Mouse (Mus musculus) intestine, embryonic 15.5 days (tissue): ENCODE results near the gene Ubxn4. TPM values are rescaled to one million over a fixed set of nuclear protein-coding genes. Genes with fewer than 3 reads are reported as not detected.
"Not testable (repeated sequence)": the region's sequence is repeated elsewhere in the genome, so short reads cannot be mapped to it uniquely, and the experiment has no call there.

Source experiments
- ATAC-seq: fragments of 200-750 bp; cut with Nextera tagmentation; 2 replicates; pipeline ENCODE4 v1.8.0; 2017; ENCODE audit warnings: moderate TSS enrichment, moderate library complexity
- H3K27ac ChIP-seq: fragments of 300-500 bp; sonication (generic); 2 replicates; pipeline ENCODE4 v1.5.1; 2015; ENCODE audit warnings: mild to moderate bottlenecking, inconsistent platforms
- H3K27me3 ChIP-seq: fragments of 300-500 bp; sonication (generic); replicated peaks from 2 replicates; pipeline ENCODE4 v1.6.1; 2015; ENCODE audit warnings: inconsistent platforms
- H3K36me3 ChIP-seq: fragments of 300-500 bp; sonication (generic); 2 replicates; pipeline ENCODE4 v1.6.1; 2015; ENCODE audit warnings: inconsistent platforms
- H3K4me1 ChIP-seq: fragments of 300-500 bp; sonication (generic); replicated peaks from 2 replicates; pipeline ENCODE4 v1.6.1; 2015; ENCODE audit warnings: inconsistent platforms
- H3K4me2 ChIP-seq: fragments of 300-500 bp; sonication (generic); replicated peaks from 2 replicates; pipeline ENCODE4 v1.6.1; 2015; ENCODE audit warnings: mild to moderate bottlenecking, inconsistent platforms
- H3K4me3 ChIP-seq: fragments of 300-500 bp; sonication (generic); replicated peaks from 2 replicates; pipeline ENCODE4 v1.5.1; 2015; ENCODE audit warnings: inconsistent platforms
- H3K9ac ChIP-seq: fragments of 300-500 bp; sonication (generic); 2 replicates; pipeline ENCODE4 v1.6.1; 2015; ENCODE audit warnings: inconsistent platforms
- H3K9me3 ChIP-seq: fragments of 300-500 bp; sonication (generic); 2 replicates; pipeline ENCODE4 v1.6.1; 2016; ENCODE audit warnings: inconsistent platforms
- WGBS: fragments of 180-500 bp; shearing (Covaris S2); methylation state at CpG from one replicate; pipeline ENCODE4 v1.1.7; 2015; 5-methylcytosine and 5-hydroxymethylcytosine counted together
- polyA plus RNA-seq: library from polyadenylated mRNA; unstranded; fragments of >200 nt; fragmentation: Nextera tagmentation; extraction: Ambion mirVana; gene quantifications from 2 replicates; pipeline ENCODE4 v1.2.1, GENCODE M21; 2015

Gene Ubxn4
- polyA plus RNA-seq, result 80.0 and 89.9 TPM in 2 replicates

GRCm38 (mm10) chr1:128243627-128243995 lies at the start of gene Ubxn4:
Gene Ubxn4 (plus strand): TSS chr1:128243964.
- H3K27me3 ChIP-seq, result no peaks in the 10 kb centered on the region
- H3K9me3 ChIP-seq, result no peaks in the 10 kb centered on the region

GRCm38 (mm10) chr1:128194011-128194410 lies 49.8 kb upstream of the Ubxn4 start:
- H3K36me3 ChIP-seq, result 0 out of 2 replicates have a peak, but pooled peaks cover 3% of the 10 kb centered on the region
- WGBS, result 43% methylated on average over 2 of the region's 2 CpGs
- no peak overlapping the region for H3K9ac ChIP-seq
- H3K4me3 ChIP-seq, result no peak overlapping the region
- no peaks in the 10 kb centered on the region for H3K4me1 ChIP-seq
- no peak for ATAC-seq
- H3K27me3 ChIP-seq, result no peaks in the 10 kb centered on the region
- H3K9me3 ChIP-seq, result no peaks in the 10 kb centered on the region
- no peak overlapping the region for H3K4me2 ChIP-seq
- H3K27ac ChIP-seq, result no peak overlapping the region

More at GRCm38 (mm10) chr1:128243627-128243995, at the start of gene Ubxn4:
- H3K27ac ChIP-seq, result peak within 1 kb of the TSS; percentile 86
- no peaks in the 10 kb centered on the region for H3K4me1 ChIP-seq
- ATAC-seq, result peak; percentile 39
- H3K36me3 ChIP-seq, result no peaks in the 10 kb centered on the region
- H3K4me2 ChIP-seq, result peak within 1 kb of the TSS; percentile 84
- peak within 1 kb of the TSS; percentile 78 for H3K4me3 ChIP-seq
- WGBS, result 7% methylated on average over 10 of the region's 10 CpGs
- H3K9ac ChIP-seq, result peak within 1 kb of the TSS; percentile 84

- WGBS, result 94% methylated on average over 1 of the region's 1 CpGs
- no peak overlapping the region for H3K27ac ChIP-seq
- H3K36me3 ChIP-seq, result 0 out of 2 replicates have a peak, but pooled peaks cover 3% of the 10 kb centered on the region
- H3K4me1 ChIP-seq, result no peaks in the 10 kb centered on the region
- H3K4me3 ChIP-seq, result no peak overlapping the region
- no peaks in the 10 kb centered on the region for H3K27me3 ChIP-seq
- no peak overlapping the region for H3K9ac ChIP-seq
- ATAC-seq, result no peak
- no peak overlapping the region for H3K4me2 ChIP-seq
- no peaks in the 10 kb centered on the region for H3K9me3 ChIP-seq
These were observed 46.4 kb upstream of the Ubxn4 start for GRCm38 (mm10) chr1:128197353-128197752.

- no peaks in the 10 kb centered on the region for H3K4me1 ChIP-seq
- no peak overlapping the region for H3K27ac ChIP-seq
- H3K4me3 ChIP-seq, result no peak overlapping the region
- WGBS, result 73% methylated on average over 5 of the region's 5 CpGs
- no peak overlapping the region for H3K9ac ChIP-seq
- H3K4me2 ChIP-seq, result no peak overlapping the region
- H3K9me3 ChIP-seq, result no peaks in the 10 kb centered on the region
- ATAC-seq, result no peak
- no peaks in the 10 kb centered on the region for H3K27me3 ChIP-seq
- peaks cover 5% of the 10 kb centered on the region; the same call in 1 of the 2 replicates for H3K36me3 ChIP-seq
These were observed 30.5 kb upstream of the Ubxn4 start for GRCm38 (mm10) chr1:128213261-128213660.

- no peak overlapping the region for H3K4me3 ChIP-seq
- H3K4me2 ChIP-seq, result no peak overlapping the region
- ATAC-seq, result no peak
- 93% methylated on average over 2 of the region's 2 CpGs for WGBS
- H3K9me3 ChIP-seq, result no peaks in the 10 kb centered on the region
- H3K4me1 ChIP-seq, result no peaks in the 10 kb centered on the region
- H3K27ac ChIP-seq, result no peak overlapping the region
- H3K36me3 ChIP-seq, result 0 out of 2 replicates have a peak, but pooled peaks cover 2% of the 10 kb centered on the region
- H3K9ac ChIP-seq, result no peak overlapping the region
- H3K27me3 ChIP-seq, result no peaks in the 10 kb centered on the region
These were observed 21.9 kb upstream of the Ubxn4 start for GRCm38 (mm10) chr1:128221886-128222285.

- Histone ChIP-seq H3K4me3 (no peak overlapping the region), H3K27ac (no peak overlapping the region), H3K9ac (no peak overlapping the region), H3K27me3 (no peaks in the 10 kb centered on the region), H3K9me3 (no peaks in the 10 kb centered on the region), H3K4me1 (no peaks in the 10 kb centered on the region), H3K4me2 (no peak overlapping the region), H3K36me3 (0 out of 2 replicates have a peak, but pooled peaks cover 2% of the 10 kb centered on the region)
- WGBS, result 74% methylated on average over 1 of the region's 1 CpGs
- no peak for ATAC-seq
These were observed 20.5 kb upstream of the Ubxn4 start for GRCm38 (mm10) chr1:128223304-128223703.

- peaks cover 9% of the 10 kb centered on the region; the same call in 1 of the 2 replicates for H3K36me3 ChIP-seq
- H3K4me1 ChIP-seq, result no peaks in the 10 kb centered on the region
- H3K27me3 ChIP-seq, result no peaks in the 10 kb centered on the region
- no peak overlapping the region for H3K4me2 ChIP-seq
- no peak for ATAC-seq
- no peak overlapping the region for H3K27ac ChIP-seq
- no peak overlapping the region for H3K4me3 ChIP-seq
- no peak overlapping the region for H3K9ac ChIP-seq
- WGBS, result 93% methylated on average over 4 of the region's 4 CpGs
- H3K9me3 ChIP-seq, result no peaks in the 10 kb centered on the region
These were observed 8.6 kb upstream of the Ubxn4 start for GRCm38 (mm10) chr1:128235181-128235580.

GRCm38 (mm10) chr1:128243996-128244726 lies 397 bp downstream of the Ubxn4 start:
- WGBS, result under 1% methylated on average over 70 of the region's 71 CpGs
- peak; percentile 97 for ATAC-seq

GRCm38 (mm10) chr1:128244727-128245355 lies 1.1 kb downstream of the Ubxn4 start:
- H3K4me1 ChIP-seq, result no peaks in the 10 kb centered on the region
- peak overlapping the region; percentile 84 for H3K9ac ChIP-seq
- no peaks in the 10 kb centered on the region for H3K9me3 ChIP-seq
- H3K4me2 ChIP-seq, result peak overlapping the region; percentile 84
- peak; percentile 3 for ATAC-seq
- H3K27me3 ChIP-seq, result no peaks in the 10 kb centered on the region
- peak overlapping the region; percentile 86 for H3K27ac ChIP-seq
- peak overlapping the region; percentile 78 for H3K4me3 ChIP-seq
- H3K36me3 ChIP-seq, result no peaks in the 10 kb centered on the region
- WGBS, result 2% methylated on average over 19 of the region's 19 CpGs

More at GRCm38 (mm10) chr1:128243996-128244726, 397 bp downstream of the Ubxn4 start:
- no peaks in the 10 kb centered on the region for H3K27me3 ChIP-seq
- H3K27ac ChIP-seq, result peak overlapping the region; percentile 86
- H3K4me2 ChIP-seq, result peak overlapping the region; percentile 84
- H3K9ac ChIP-seq, result peak overlapping the region; percentile 84
- H3K4me3 ChIP-seq, result peak overlapping the region; percentile 78
- H3K4me1 ChIP-seq, result no peaks in the 10 kb centered on the region
- H3K9me3 ChIP-seq, result no peaks in the 10 kb centered on the region
- H3K36me3 ChIP-seq, result no peaks in the 10 kb centered on the region

- not testable (repeated sequence) for H3K9me3 ChIP-seq, H3K27me3 ChIP-seq, H3K4me1 ChIP-seq, H3K9ac ChIP-seq, ATAC-seq, H3K4me2 ChIP-seq, H3K27ac ChIP-seq, H3K4me3 ChIP-seq
- peaks cover 33% of the 10 kb centered on the region for H3K36me3 ChIP-seq
- WGBS, result 79% methylated on average over 7 of the region's 7 CpGs
These were observed 23.3 kb downstream of the Ubxn4 start for GRCm38 (mm10) chr1:128267061-128267460.

- Histone ChIP-seq H3K9me3 (no peaks in the 10 kb centered on the region), H3K36me3 (peaks cover 45% of the 10 kb centered on the region), H3K4me1 (no peaks in the 10 kb centered on the region), H3K9ac (no peak overlapping the region), H3K4me2 (no peak overlapping the region), H3K27ac (no peak overlapping the region), H3K4me3 (no peak overlapping the region), H3K27me3 (no peaks in the 10 kb centered on the region)
- no peak for ATAC-seq
- WGBS, result 91% methylated on average over 3 of the region's 3 CpGs
These were observed 27.0 kb downstream of the Ubxn4 start for GRCm38 (mm10) chr1:128270731-128271130.

- 89% methylated on average over 1 of the region's 1 CpGs for WGBS
- no peaks in the 10 kb centered on the region for H3K27me3 ChIP-seq
- H3K27ac ChIP-seq, result no peak overlapping the region
- H3K9ac ChIP-seq, result no peak overlapping the region
- no peak overlapping the region for H3K4me2 ChIP-seq
- no peak overlapping the region for H3K4me3 ChIP-seq
- H3K36me3 ChIP-seq, result peaks cover 32% of the 10 kb centered on the region
- H3K9me3 ChIP-seq, result no peaks in the 10 kb centered on the region
- no peaks in the 10 kb centered on the region for H3K4me1 ChIP-seq
- no peak; the same call in 1 of the 2 replicates for ATAC-seq
These were observed 32.1 kb downstream of the Ubxn4 start for GRCm38 (mm10) chr1:128275908-128276307.
